In the genomic region with DNA sequence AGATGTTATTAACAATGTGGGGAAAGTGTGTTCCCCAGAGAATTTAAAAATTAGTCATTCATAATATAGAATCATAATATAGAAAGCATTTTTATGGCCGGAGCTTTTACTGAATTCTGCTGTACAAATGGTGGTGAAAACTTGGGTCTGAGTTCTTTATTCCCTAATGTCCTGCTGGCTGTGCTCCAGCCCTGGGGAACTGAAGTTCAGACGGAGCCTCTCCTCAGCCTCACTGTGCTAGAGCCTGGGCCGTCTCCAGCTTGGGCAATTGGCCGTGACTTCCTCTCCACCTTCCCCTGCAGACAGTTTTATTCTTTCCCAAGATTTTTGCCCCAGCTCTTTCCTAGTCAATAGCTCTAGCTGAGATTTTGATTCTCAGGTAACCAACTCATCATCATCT, we compare ENCODE assay signal across 9 mouse cellular contexts.
DNase-seq lines count a peak whose midpoint lies in the region.
"Had no signal": no experiment of that assay in that cellular context is flagged by ENCODE, and none has a peak within 500 bp of the region (broad histone marks: within the 10 kb centered on the region; RNA-seq: fewer than 3 reads in every experiment).

No protein-coding gene starts in this region.

- peak; percentile 58 for DNase-seq in adrenal gland, postnatal 14 days
- no peak for DNase-seq in adrenal gland, adult 18-20 months (ENCODE audit: low spot score in 2 of 2)
- DNase-seq in ovary, postnatal 14 days (ENCODE audit: low spot score) = peak; percentile 18
- no peak for DNase-seq in ovary, adult 18-20 months (ENCODE audit: low spot score)
- peak; percentile 8 for DNase-seq in heart, postnatal 25 days (ENCODE audit: low spot score)
- DNase-seq in lung, postnatal 36 days = peak; percentile 31
- no peak for DNase-seq in left cerebral cortex, postnatal 36 days (ENCODE audit: low spot score in 2 of 2)
- DNase-seq in spleen, adult 18-20 months = no peak
- DNase-seq: liver, postnatal 0 days had no signal

- intact Hi-C loops in heart, postnatal 25 days (cut with DNase I) = no loop called here
- intact Hi-C loops in left cerebral cortex, postnatal 36 days (cut with DNase I) = no loop called here

Comparison
In these comparisons a context has a peak if more than half of its experiments do, and no peak if none do; other contexts are left out.
1. DNase-seq: peak in adrenal gland, postnatal 14 days (single experiment), ovary, postnatal 14 days (single experiment), heart, postnatal 25 days (single experiment) and lung, postnatal 36 days (single experiment); none in adrenal gland, adult 18-20 months (0 of 2), ovary, adult 18-20 months (single experiment), left cerebral cortex, postnatal 36 days (0 of 2) and spleen, adult 18-20 months (0 of 2).